Mouse (Mus musculus) midbrain, embryonic 14.5 days (tissue): ENCODE measurements around the gene Ring1. TPM values are rescaled to one million over a fixed set of nuclear protein-coding genes. Genes with fewer than 3 reads are reported as not detected.
"Not testable (repeated sequence)": the region's sequence is repeated elsewhere in the genome, so short reads cannot be mapped to it uniquely, and the experiment has no call there.

Source experiments
- ATAC-seq: fragments of 200-750 bp; cut with Nextera tagmentation; 2 replicates; pipeline ENCODE4 v1.8.0; 2017; ENCODE audit warnings: moderate number of reproducible peaks, moderate library complexity; ENCODE audit not compliant: low FRiP score, low TSS enrichment
- DNase-seq: peaks from one replicate; pipeline ENCODE4 v3.0.0-alpha.2; 2015
- H3K27ac ChIP-seq: fragments of 300-500 bp; sonication (generic); replicated peaks from 2 replicates; pipeline ENCODE4 v1.5.1; 2014; ENCODE audit warnings: mild to moderate bottlenecking, low read depth, low read length, moderate library complexity
- H3K27me3 ChIP-seq: fragments of 300-500 bp; sonication (generic); 2 replicates; pipeline ENCODE4 v1.6.1; 2014; ENCODE audit warnings: low read length, control low read depth, mixed read lengths; ENCODE audit not compliant: control insufficient read depth, insufficient read depth
- H3K36me3 ChIP-seq: fragments of 300-500 bp; sonication (generic); 2 replicates; pipeline ENCODE4 v1.6.1; 2014; ENCODE audit warnings: low read length, control low read depth; ENCODE audit not compliant: control insufficient read depth, insufficient read depth
- H3K4me1 ChIP-seq: fragments of 300-500 bp; sonication (generic); 2 replicates; pipeline ENCODE4 v1.6.1; 2014; ENCODE audit warnings: mild to moderate bottlenecking, antibody characterized with exemption, low read length, control low read depth; ENCODE audit not compliant: control insufficient read depth, insufficient read depth
- H3K4me2 ChIP-seq: fragments of 300-500 bp; sonication (generic); 2 replicates; pipeline ENCODE4 v1.6.1; 2014; ENCODE audit warnings: mild to moderate bottlenecking, low read length, moderate library complexity
- H3K4me3 ChIP-seq: fragments of 300-500 bp; sonication (generic); replicated peaks from 2 replicates; pipeline ENCODE4 v1.5.1; 2014; ENCODE audit warnings: low read depth, low read length
- H3K9ac ChIP-seq: fragments of 300-500 bp; sonication (generic); replicated peaks from 2 replicates; pipeline ENCODE4 v1.6.1; 2014; ENCODE audit warnings: mild to moderate bottlenecking, low read length, moderate library complexity
- H3K9me3 ChIP-seq: fragments of 300-500 bp; sonication (generic); 2 replicates; pipeline ENCODE4 v1.6.1; 2016; ENCODE audit warnings: low read length, control low read depth, mixed read lengths; ENCODE audit not compliant: control insufficient read depth
- WGBS: fragments of 180-500 bp; shearing (Covaris S2); extraction: QIAGEN DNeasy Blood & Tissue Kit; methylation state at CpG from one replicate; pipeline ENCODE4 v1.1.7; 2014; 5-methylcytosine and 5-hydroxymethylcytosine counted together
- polyA plus RNA-seq: library from polyadenylated mRNA; unstranded; fragments of >200 nt; fragmentation: Nextera tagmentation; extraction: Ambion mirVana; gene quantifications from 2 replicates; pipeline ENCODE4 v1.2.1, GENCODE M21; 2014

The Ring1 gene
- polyA plus RNA-seq, 1 experiment from 2014 or later, result 9.1 TPM

DNA sequence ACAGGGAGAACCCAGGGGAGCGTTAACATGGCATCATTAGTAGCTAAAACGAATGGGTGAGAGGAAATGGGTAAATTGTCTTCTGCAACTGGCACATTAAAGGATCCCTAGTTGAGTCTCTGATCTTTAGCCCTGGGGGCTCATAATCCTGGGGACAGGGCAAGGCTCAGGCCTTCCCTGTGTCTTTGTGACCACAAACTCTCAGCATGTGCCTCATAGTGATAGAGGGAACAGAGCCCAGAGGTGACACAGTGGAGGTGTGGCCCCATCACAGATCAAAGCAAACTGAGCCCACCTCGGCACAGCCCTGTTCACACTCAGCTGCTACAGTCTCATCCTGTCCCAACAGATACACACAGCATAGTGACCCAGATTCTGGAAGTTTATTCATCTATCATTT, 28.8 kb downstream of the Ring1 start:
- H3K4me1 ChIP-seq, result peaks cover 5% of the 10 kb centered on the region; the same call in 1 of the 2 replicates
- DNase-seq (no peak), ATAC-seq (no peak)
- H3K4me3 ChIP-seq, result no peak overlapping the region
- WGBS, result 78% methylated on average over 3 of the region's 3 CpGs
- no peak overlapping the region for H3K9ac ChIP-seq
- H3K4me2 ChIP-seq, result no peak overlapping the region
- H3K36me3 ChIP-seq, result no peaks in the 10 kb centered on the region
- peaks cover 16% of the 10 kb centered on the region; the same call in 1 of the 2 replicates for H3K27me3 ChIP-seq
- H3K27ac ChIP-seq, result no peak overlapping the region
- no peaks in the 10 kb centered on the region for H3K9me3 ChIP-seq

DNA sequence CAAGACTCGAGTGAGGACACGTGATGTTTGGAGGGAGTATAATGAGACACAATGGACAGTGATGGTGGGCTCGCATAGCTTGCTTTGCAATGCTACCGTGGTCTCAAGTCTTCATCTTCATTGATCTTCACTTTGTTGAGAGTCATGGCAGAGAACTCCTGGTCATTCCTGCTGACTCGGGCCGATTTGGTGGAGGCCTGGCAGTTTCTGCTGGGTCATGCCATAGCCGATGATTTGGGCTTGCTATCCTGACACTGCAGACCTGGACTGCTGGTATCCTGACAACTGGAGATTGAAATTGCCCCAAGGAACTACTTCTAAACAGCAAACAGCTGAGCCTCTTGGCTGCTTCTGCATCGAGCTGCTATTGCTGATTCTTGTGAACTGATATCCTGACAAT, 29.5 kb downstream of the Ring1 start:
- Histone ChIP-seq H3K9ac (no peak overlapping the region), H3K4me2 (no peak overlapping the region), H3K9me3 (no peaks in the 10 kb centered on the region), H3K4me1 (peaks cover 1% of the 10 kb centered on the region; the same call in 1 of the 2 replicates), H3K4me3 (no peak overlapping the region), H3K27ac (no peak overlapping the region), H3K36me3 (no peaks in the 10 kb centered on the region), H3K27me3 (peaks cover 9% of the 10 kb centered on the region; the same call in 1 of the 2 replicates)
- WGBS, result 91% methylated on average over 8 of the region's 8 CpGs
- no peak for DNase-seq
- no peak for ATAC-seq

DNA sequence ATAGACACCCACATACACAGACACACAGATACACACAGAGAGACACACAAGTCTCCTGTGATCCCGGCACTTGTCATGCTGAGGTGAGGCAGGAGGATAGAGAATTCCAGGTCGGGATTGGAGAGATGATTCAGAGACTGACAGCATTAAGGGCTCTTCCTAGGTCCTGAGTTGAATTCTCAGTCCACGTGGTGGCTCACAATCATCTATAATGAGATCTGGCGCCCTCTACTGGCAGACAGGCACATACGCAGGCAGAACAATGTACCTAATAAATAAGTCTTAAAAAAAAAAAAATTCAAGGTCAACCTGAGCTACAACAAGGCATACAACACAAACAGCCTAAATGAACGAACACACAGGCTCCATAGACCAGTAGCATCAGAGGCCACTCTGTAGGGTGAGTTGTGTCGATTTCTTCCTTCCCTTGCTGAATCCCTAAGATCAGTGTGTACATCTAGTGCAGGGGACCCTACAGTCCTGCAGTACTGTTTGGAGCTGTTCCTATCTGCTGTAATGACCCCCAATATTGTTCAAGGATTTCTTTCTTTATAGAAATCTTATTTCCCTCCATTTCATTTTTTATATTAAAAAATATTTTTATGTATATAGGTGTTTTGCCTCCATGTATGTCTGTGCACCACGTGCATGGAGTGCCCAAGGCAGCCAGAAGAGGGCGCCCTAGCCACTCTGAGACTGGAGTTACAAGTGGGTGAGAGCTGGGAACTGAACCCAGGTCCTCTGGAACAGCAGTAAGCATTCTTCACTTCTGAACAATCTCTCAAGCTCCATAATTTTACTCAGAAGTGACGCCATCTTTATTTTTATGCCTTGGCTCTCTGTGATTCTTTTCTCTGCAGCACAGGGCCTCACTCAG, 32.5 kb downstream of the Ring1 start:
- 33% methylated on average over 10 of the region's 10 CpGs for WGBS
- Histone ChIP-seq H3K9ac (no peak overlapping the region), H3K27ac (no peak overlapping the region), H3K4me1 (no peaks in the 10 kb centered on the region), H3K27me3 (no peaks in the 10 kb centered on the region), H3K4me3 (no peak overlapping the region), H3K4me2 (no peak overlapping the region), H3K9me3 (no peaks in the 10 kb centered on the region), H3K36me3 (no peaks in the 10 kb centered on the region)
- ATAC-seq (no peak), DNase-seq (peak; percentile 92)

DNA sequence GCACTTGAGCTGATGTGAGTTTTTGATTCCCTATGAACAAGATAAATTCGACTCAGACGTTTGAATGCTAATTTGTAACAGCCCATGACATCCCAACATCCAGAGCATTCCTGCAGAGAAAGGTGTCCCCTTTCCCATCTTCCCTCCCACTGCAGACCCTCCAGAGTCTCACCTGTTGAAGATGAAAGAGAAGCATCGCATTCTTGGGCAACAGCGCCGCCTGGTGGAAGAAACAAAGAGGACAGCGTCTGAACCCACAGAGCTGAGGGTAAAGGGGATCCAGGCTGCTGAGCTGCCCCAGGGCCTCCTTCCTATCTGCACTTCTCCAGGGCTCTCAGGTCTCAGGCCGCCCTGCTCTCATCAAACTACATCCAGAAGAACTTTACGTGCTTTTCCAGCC, 42.3 kb downstream of the Ring1 start:
- DNase-seq, result peak; percentile 79
- H3K9ac ChIP-seq, H3K36me3 ChIP-seq, ATAC-seq, H3K27ac ChIP-seq, H3K9me3 ChIP-seq, H3K4me1 ChIP-seq: not testable (repeated sequence)
- Histone ChIP-seq H3K27me3 (peaks cover 31% of the 10 kb centered on the region), H3K4me3 (peak overlapping the region; percentile 45), H3K4me2 (peak overlapping the region; percentile 59)
- WGBS, result 11% methylated on average over 8 of the region's 8 CpGs

DNA sequence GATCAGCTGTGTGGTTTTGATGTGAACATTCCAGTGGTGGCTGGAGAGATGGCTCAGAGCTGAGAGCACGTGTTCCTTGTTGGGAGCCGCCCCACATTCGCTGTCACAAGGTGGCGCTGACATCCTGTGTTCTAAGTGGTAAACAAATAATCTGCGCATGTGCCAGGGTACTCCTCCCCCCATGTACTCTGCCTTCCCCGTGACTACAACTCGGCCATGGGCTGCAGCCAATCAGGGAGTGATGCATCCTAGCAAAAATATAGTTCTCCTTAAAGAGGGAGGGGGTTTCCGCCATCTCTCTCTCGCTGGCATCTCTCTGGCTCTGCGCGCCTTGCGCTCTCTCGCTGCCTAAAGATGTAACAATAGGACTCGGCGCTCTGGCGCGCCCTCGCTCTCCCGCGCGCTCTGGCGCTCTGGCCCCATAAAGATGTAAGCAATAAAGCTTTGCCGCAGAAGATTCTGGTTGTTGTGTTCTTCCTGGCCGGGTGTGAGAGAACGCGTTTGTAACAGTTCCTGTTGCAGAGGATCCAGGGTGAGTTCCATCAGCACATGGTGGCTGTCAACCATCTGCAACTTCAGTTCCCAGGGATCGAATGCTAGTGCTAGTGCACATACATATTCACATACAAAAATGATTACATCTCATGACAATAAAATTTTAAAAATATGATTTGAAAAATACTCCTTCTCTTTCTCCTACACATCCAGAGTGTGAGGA, 43.1 kb downstream of the Ring1 start:
- H3K36me3 ChIP-seq, H3K4me1 ChIP-seq, H3K9me3 ChIP-seq: not testable (repeated sequence)
- under 1% methylated on average over 27 of the region's 27 CpGs for WGBS
- Histone ChIP-seq H3K27me3 (peaks cover 36% of the 10 kb centered on the region), H3K4me2 (peak overlapping the region; percentile 59), H3K27ac (peak overlapping the region; percentile 87), H3K9ac (peak overlapping the region; percentile 52; the same call in 1 of the 2 replicates), H3K4me3 (peak overlapping the region; percentile 45)
- DNase-seq (peak; percentile 97), ATAC-seq (peak; percentile 94)

DNA sequence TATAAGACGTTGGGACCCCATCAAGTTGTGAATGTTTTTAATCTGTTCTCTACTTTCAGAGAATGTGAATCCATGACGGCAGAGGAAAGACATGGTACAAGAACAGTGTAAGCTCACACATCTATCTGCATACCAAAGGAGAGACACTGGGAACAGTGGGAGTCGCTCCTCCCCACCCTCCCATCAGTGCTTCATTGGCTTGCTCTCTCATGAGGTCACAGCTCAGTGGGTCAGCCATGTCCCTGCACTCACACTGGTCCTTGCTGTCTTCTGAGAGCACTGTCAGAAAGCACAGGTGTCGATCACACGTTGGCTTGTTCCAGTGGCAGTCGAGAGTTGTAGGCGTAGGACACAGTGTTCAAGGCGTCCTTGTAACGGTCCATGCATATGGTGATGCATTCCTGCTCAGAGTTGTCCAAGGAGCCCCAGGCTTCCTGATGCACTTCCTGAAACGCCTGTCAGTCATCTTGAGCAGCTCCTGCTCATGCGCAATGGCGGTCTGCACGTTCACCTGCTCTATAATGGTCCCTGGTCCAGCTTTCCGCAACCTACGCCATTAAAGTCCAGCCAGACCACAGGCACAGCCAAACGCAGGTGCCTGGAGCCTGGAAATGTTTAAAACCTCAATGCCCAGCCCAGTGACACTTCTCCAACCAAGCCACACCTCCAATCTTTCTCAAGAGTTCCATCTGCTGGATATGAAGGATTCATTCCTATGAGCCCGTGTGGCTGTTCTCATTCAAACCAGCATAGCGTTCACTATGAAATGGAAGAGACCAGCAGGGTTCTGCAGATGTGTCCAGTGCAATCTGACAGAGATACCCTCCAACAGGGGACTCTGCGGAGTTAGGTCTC, 44.1 kb downstream of the Ring1 start:
- Histone ChIP-seq H3K9me3 (no peaks in the 10 kb centered on the region), H3K36me3 (no peaks in the 10 kb centered on the region), H3K9ac (no peak overlapping the region), H3K4me3 (no peak overlapping the region), H3K4me2 (0 out of 2 replicates have a peak overlapping the region, but pooled peaks have one; percentile 15), H3K27ac (peak overlapping the region; percentile 20; the same call in 1 of the 2 replicates), H3K27me3 (peaks cover 40% of the 10 kb centered on the region), H3K4me1 (peaks cover 5% of the 10 kb centered on the region)
- DNase-seq (no peak), ATAC-seq (no peak)
- 78% methylated on average over 19 of the region's 19 CpGs for WGBS

DNA sequence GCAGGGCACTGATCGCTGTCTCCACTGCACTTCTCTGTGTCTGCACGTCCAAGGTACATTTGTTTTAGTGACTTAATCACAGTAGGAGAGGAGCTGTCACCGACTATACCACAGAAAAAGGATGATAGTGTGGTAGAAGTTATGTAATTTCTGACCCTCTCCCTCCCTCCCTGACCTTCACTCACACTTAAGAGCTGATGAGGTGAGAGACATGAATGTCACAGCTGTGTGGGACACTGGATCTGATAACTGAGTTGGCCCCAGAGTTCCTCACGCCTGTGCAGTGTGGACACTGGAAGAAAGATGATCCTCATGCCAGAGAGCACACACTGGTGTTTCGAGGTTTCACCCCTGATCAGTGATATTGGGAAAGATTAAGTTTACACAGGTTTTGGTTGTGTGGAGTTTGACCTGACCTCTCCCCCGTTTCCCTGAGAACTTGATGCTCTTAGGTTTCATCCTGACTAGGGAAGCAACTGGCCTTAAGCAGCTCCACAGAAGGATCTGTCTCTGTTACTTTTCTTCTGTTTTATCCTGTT, 44.9 kb downstream of the Ring1 start:
- H3K27me3 ChIP-seq, result peaks cover 40% of the 10 kb centered on the region
- H3K9ac ChIP-seq, result no peak overlapping the region
- H3K36me3 ChIP-seq, result no peaks in the 10 kb centered on the region
- DNase-seq, result no peak
- H3K4me1 ChIP-seq, result peaks cover 5% of the 10 kb centered on the region
- no peak overlapping the region for H3K4me3 ChIP-seq
- WGBS, result 81% methylated on average over 6 of the region's 6 CpGs
- H3K9me3 ChIP-seq, result no peaks in the 10 kb centered on the region
- no peak for ATAC-seq
- no peak overlapping the region for H3K27ac ChIP-seq
- H3K4me2 ChIP-seq, result no peak overlapping the region

DNA sequence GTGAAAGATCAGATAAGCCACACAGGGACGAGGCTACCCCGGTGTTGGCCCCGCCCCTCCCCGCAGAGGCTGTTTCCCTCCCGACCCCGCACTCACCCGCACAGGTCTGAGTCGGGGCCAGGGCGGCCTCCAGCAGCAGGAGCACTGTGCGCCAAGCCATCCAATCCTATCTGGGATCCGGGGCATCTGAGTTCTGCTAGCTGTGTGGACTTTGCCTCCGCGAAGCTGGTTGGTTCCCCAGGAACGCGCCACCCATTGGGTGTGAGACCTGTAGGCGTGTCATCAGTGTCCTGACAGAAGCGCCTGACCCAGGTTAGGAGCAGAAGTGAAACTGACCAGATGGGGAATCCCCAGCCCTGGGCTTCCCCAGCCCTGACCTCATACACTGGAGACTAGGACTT, 45.8 kb downstream of the Ring1 start:
- Histone ChIP-seq H3K36me3 (no peaks in the 10 kb centered on the region), H3K4me2 (peak overlapping the region; percentile 48), H3K9me3 (no peaks in the 10 kb centered on the region), H3K9ac (peak overlapping the region; percentile 16; the same call in 1 of the 2 replicates), H3K27ac (no peak overlapping the region), H3K4me1 (peaks cover 5% of the 10 kb centered on the region), H3K4me3 (peak overlapping the region; percentile 28), H3K27me3 (peaks cover 40% of the 10 kb centered on the region)
- WGBS, result under 1% methylated on average over 17 of the region's 17 CpGs
- DNase-seq (peak; percentile 11), ATAC-seq (no peak)
